Mouse (Mus musculus) heart, embryonic 16.5 days (tissue): ENCODE measurements around the gene Usp37. TPM values are rescaled to one million over a fixed set of nuclear protein-coding genes. Genes with fewer than 3 reads are reported as not detected.
"Not testable (repeated sequence)": the region's sequence is repeated elsewhere in the genome, so short reads cannot be mapped to it uniquely, and the experiment has no call there.

Experiments used
- ATAC-seq: fragments of 200-750 bp; cut with Nextera tagmentation; replicated peaks from 2 replicates; pipeline ENCODE4 v1.8.0; 2017; ENCODE audit warnings: moderate number of reproducible peaks; ENCODE audit not compliant: insufficient read depth, low FRiP score; ENCODE audit errors: extremely low read depth
- H3K27ac ChIP-seq: fragments of 300-500 bp; sonication (generic); 2 replicates; pipeline ENCODE4 v1.5.1; 2014; ENCODE audit warnings: mild to moderate bottlenecking, low read length, control low read depth, moderate library complexity
- H3K27me3 ChIP-seq: fragments of 300-500 bp; sonication (generic); 2 replicates; pipeline ENCODE4 v1.6.1; 2014; ENCODE audit warnings: low read length, mixed read lengths; ENCODE audit not compliant: control insufficient read depth, insufficient read depth
- H3K36me3 ChIP-seq: fragments of 300-500 bp; sonication (generic); 2 replicates; pipeline ENCODE4 v1.6.1; 2014; ENCODE audit not compliant: control insufficient read depth, insufficient read depth
- H3K4me1 ChIP-seq: fragments of 300-500 bp; sonication (generic); 2 replicates; pipeline ENCODE4 v1.6.1; 2014; ENCODE audit warnings: low read length, mixed read lengths; ENCODE audit not compliant: control insufficient read depth, insufficient read depth
- H3K4me2 ChIP-seq: fragments of 300-500 bp; sonication (generic); 2 replicates; pipeline ENCODE4 v1.6.1; 2014; ENCODE audit warnings: low read depth, mild to moderate bottlenecking, control low read depth, low read length
- H3K4me3 ChIP-seq: fragments of 300-500 bp; sonication (generic); 2 replicates; pipeline ENCODE4 v1.5.1; 2014; ENCODE audit warnings: mild to moderate bottlenecking, control low read depth, low read length
- H3K9ac ChIP-seq: fragments of 300-500 bp; sonication (generic); 2 replicates; pipeline ENCODE4 v1.6.1; 2014; ENCODE audit warnings: low read length, control low read depth
- H3K9me3 ChIP-seq: fragments of 300-500 bp; sonication (generic); replicated peaks from 2 replicates; pipeline ENCODE4 v1.6.1; 2016; ENCODE audit warnings: low read length; ENCODE audit not compliant: control insufficient read depth
- WGBS: fragments of 180-500 bp; shearing (Covaris S2); extraction: QIAGEN DNeasy Blood & Tissue Kit; methylation state at CpG from one replicate; pipeline ENCODE4 v1.1.7; 2014; 5-methylcytosine and 5-hydroxymethylcytosine counted together
- polyA plus RNA-seq: library from polyadenylated mRNA; unstranded; fragments of >200 nt; fragmentation: Nextera tagmentation; extraction: Ambion mirVana; gene quantifications from 2 replicates; pipeline ENCODE4 v1.2.1, GENCODE M21; 2015

Gene Usp37
- polyA plus RNA-seq, 1 experiment from 2014 or later, result 19.2 TPM

- ATAC-seq, result no peak
- Histone ChIP-seq H3K4me3 (no peak within 1 kb of the TSS), H3K4me1 (no peaks in the 10 kb centered on the region), H3K9ac (no peak within 1 kb of the TSS), H3K4me2 (peak within 1 kb of the TSS; percentile 3; the same call in 1 of the 2 replicates), H3K27me3 (no peaks in the 10 kb centered on the region), H3K27ac (no peak within 1 kb of the TSS), H3K36me3 (no peaks in the 10 kb centered on the region), H3K9me3 (no peaks in the 10 kb centered on the region)
- 10% methylated on average over 6 of the region's 6 CpGs for WGBS
Measured at GRCm38 (mm10) chr1:74542451-74542961, 1.6 kb downstream of the Usp37 start, which contains the start of gene Plcd4. Plcd4 (plus strand) TSS chr1:74542888.

DNA sequence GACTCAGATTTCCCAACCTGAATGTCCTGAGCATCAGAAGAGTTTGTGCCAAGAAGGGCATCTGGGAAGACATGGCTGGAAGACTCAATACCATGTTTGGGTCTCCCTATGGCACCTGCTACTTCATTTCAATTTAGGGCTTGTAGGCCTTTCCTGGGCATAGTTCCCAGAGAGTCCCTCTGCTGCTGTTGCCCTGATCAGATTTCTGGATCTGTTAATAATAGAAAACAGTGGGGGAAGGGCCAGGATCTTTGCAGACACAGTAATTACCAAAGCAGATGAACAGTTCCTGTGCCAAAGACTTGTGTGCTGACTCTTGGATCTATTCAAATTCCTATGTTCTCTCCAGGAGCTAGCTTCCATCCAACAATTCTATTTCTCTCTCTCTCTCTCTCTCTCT is 5.4 kb downstream of the Usp37 start:
- no peaks in the 10 kb centered on the region for H3K27me3 ChIP-seq
- H3K4me3 ChIP-seq, result no peak overlapping the region
- no peaks in the 10 kb centered on the region for H3K36me3 ChIP-seq
- H3K4me1 ChIP-seq, result no peaks in the 10 kb centered on the region
- H3K27ac ChIP-seq, result no peak overlapping the region
- no peaks in the 10 kb centered on the region for H3K9me3 ChIP-seq
- no peak for ATAC-seq
- H3K9ac ChIP-seq, result no peak overlapping the region
- no peak overlapping the region for H3K4me2 ChIP-seq

DNA sequence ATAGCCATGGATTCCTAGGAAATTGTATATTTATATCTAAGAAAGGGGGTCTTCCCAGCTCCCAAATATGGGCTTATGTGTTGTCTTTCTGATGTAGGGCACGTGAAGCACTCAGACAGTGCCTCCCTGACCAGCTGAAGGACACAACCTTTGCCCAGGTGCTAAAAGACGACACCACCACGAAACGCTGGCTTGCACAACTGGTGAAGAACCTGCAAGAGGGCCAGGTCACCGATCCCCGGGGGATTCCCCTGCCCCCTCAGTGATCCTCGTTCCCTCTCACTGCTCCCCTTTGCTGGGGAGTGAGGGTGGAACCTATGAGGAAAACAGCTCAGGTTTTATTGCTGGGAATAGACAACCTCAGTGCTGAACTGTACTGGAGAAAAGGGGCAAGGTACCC is 15.5 kb downstream of the Usp37 start:
- Histone ChIP-seq H3K36me3 (peaks cover 69% of the 10 kb centered on the region), H3K4me3 (no peak overlapping the region), H3K9ac (no peak overlapping the region), H3K4me2 (no peak overlapping the region), H3K9me3 (no peaks in the 10 kb centered on the region), H3K27ac (no peak overlapping the region), H3K4me1 (no peaks in the 10 kb centered on the region), H3K27me3 (no peaks in the 10 kb centered on the region)
- WGBS, result 86% methylated on average over 7 of the region's 7 CpGs
- ATAC-seq, result no peak

GRCm38 (mm10) chr1:74524746-74525145 is 19.3 kb downstream of the Usp37 start:
- H3K4me1 ChIP-seq, result no peaks in the 10 kb centered on the region
- no peak overlapping the region for H3K9ac ChIP-seq
- no peak overlapping the region for H3K27ac ChIP-seq
- H3K36me3 ChIP-seq, result peaks cover 64% of the 10 kb centered on the region
- H3K4me3 ChIP-seq, result no peak overlapping the region
- no peaks in the 10 kb centered on the region for H3K9me3 ChIP-seq
- H3K4me2 ChIP-seq, result no peak overlapping the region
- no peaks in the 10 kb centered on the region for H3K27me3 ChIP-seq
- WGBS, result 86% methylated on average over 4 of the region's 4 CpGs
- ATAC-seq, result no peak

- ATAC-seq, result no peak
- Histone ChIP-seq H3K27ac (no peak overlapping the region), H3K9ac (no peak overlapping the region), H3K4me1 (no peaks in the 10 kb centered on the region), H3K9me3 (no peaks in the 10 kb centered on the region), H3K27me3 (no peaks in the 10 kb centered on the region), H3K4me3 (no peak overlapping the region), H3K4me2 (no peak overlapping the region), H3K36me3 (peaks cover 35% of the 10 kb centered on the region)
Measured at GRCm38 (mm10) chr1:74519875-74520274, 24.2 kb downstream of the Usp37 start.

DNA sequence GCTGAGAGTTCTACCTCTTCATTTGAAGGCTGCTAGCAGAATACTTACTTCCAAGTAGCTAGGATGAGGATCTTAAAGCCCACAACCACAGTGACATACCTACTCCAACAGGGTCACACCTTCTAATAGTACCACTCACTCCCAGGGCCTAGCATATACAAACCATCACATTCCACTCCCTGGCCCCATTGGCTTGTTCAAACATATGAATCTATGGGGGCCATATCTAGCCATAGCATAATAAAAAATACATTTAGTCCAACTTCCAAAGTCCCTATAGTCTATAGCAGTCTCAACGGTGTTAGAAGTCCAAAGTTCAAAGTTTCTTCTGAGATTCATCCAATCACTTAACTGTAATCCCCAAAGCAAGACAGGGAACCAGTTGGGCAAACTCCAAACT is 31.1 kb downstream of the Usp37 start:
- not testable (repeated sequence) for H3K4me3 ChIP-seq, H3K27me3 ChIP-seq, H3K9ac ChIP-seq, H3K9me3 ChIP-seq, H3K27ac ChIP-seq, ATAC-seq, H3K4me2 ChIP-seq, H3K36me3 ChIP-seq
- peaks cover 13% of the 10 kb centered on the region for H3K4me1 ChIP-seq
- WGBS, result 88% methylated on average over 1 of the region's 1 CpGs

DNA sequence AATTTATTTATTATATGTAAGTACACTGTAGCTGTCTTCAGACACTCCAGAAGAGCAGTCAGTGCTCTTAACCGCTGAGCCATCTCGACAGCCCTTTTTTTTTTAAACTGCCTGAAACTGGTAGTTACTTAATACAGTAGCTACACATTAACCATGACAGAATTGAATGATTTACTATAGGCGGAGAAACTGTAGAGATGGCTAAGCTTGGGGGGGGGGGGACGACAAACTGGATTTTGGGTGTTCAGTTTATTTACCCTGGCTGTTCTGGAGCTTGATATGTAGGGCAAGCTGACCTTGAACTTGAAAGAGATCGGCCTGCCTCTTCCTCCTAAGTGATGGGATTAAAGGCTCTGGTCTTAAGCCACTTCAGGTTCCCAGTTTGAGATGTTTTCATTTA is 32.8 kb downstream of the Usp37 start:
- no peak overlapping the region for H3K4me2 ChIP-seq
- H3K4me1 ChIP-seq, result peaks cover 23% of the 10 kb centered on the region
- ATAC-seq, result no peak
- H3K27me3 ChIP-seq, result no peaks in the 10 kb centered on the region
- H3K9me3 ChIP-seq, result no peaks in the 10 kb centered on the region
- no peak overlapping the region for H3K4me3 ChIP-seq
- no peak overlapping the region for H3K27ac ChIP-seq
- WGBS, result 94% methylated on average over 5 of the region's 5 CpGs
- H3K9ac ChIP-seq, result no peak overlapping the region
- peaks cover 2% of the 10 kb centered on the region; the same call in 1 of the 2 replicates for H3K36me3 ChIP-seq

DNA sequence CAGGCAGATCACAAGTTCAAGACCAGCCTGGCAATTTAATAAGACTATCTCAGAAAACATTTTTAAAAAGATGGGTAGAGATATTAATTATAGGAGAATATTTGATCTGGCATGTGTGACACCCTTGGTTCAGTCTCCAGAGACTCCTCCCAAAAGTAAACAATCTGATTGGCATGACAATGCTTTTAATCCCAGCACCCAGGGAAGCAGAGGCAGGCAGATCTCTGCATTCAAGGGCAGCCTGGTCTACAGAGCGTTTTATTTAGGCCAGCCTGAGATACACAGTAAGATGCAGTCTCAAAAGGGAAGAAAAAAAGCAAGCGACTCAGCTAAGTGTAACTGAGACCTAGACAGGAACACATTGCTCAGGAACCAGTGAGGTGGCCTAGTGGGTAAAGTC is 36.3 kb downstream of the Usp37 start:
- WGBS, result 90% methylated on average over 2 of the region's 2 CpGs
- Histone ChIP-seq H3K4me1 (peaks cover 33% of the 10 kb centered on the region), H3K4me2 (peak overlapping the region; percentile 85), H3K4me3 (no peak overlapping the region), H3K27me3 (no peaks in the 10 kb centered on the region), H3K36me3 (no peaks in the 10 kb centered on the region; the same call in 1 of the 2 replicates), H3K27ac (no peak overlapping the region), H3K9ac (no peak overlapping the region), H3K9me3 (no peaks in the 10 kb centered on the region)
- ATAC-seq, result no peak

GRCm38 (mm10) chr1:74506471-74506881 is 37.6 kb downstream of the Usp37 start:
- no peaks in the 10 kb centered on the region for H3K27me3 ChIP-seq
- H3K9me3 ChIP-seq, result no peaks in the 10 kb centered on the region
- H3K4me3 ChIP-seq, result peak overlapping the region; percentile 96
- H3K4me1 ChIP-seq, result peaks cover 33% of the 10 kb centered on the region
- under 1% methylated on average over 34 of the region's 34 CpGs for WGBS
- peak overlapping the region; percentile 85 for H3K4me2 ChIP-seq
- ATAC-seq, result peak; percentile 16; the same call in 1 of the 2 replicates
- peak overlapping the region; percentile 97 for H3K9ac ChIP-seq
- H3K36me3 ChIP-seq, result no peaks in the 10 kb centered on the region; the same call in 1 of the 2 replicates
- H3K27ac ChIP-seq, result peak overlapping the region; percentile 95
